Mouse (Mus musculus) heart, embryonic 15.5 days (tissue): Measurements from ENCODE around the gene Dbp. TPM values are rescaled to one million over a fixed set of nuclear protein-coding genes. Genes with fewer than 3 reads are reported as not detected.

ENCODE experiments used
- ATAC-seq: fragments of 200-750 bp; cut with Nextera tagmentation; replicated peaks from 2 replicates; pipeline ENCODE4 v1.8.0; 2017; ENCODE audit warnings: low read depth, moderate TSS enrichment; ENCODE audit not compliant: insufficient number of reproducible peaks, insufficient read depth, low FRiP score
- H3K27ac ChIP-seq: fragments of 300-500 bp; sonication (generic); 2 replicates; pipeline ENCODE4 v1.5.1; 2015; ENCODE audit warnings: mild to moderate bottlenecking, inconsistent platforms
- H3K27me3 ChIP-seq: fragments of 300-500 bp; sonication (generic); 2 replicates; pipeline ENCODE4 v1.6.1; 2015; ENCODE audit warnings: inconsistent platforms
- H3K36me3 ChIP-seq: fragments of 300-500 bp; sonication (generic); 2 replicates; pipeline ENCODE4 v1.6.1; 2015; ENCODE audit warnings: mild to moderate bottlenecking, inconsistent platforms
- H3K4me1 ChIP-seq: fragments of 300-500 bp; sonication (generic); replicated peaks from 2 replicates; pipeline ENCODE4 v1.6.1; 2015; ENCODE audit warnings: inconsistent platforms
- H3K4me2 ChIP-seq: fragments of 300-500 bp; sonication (generic); 2 replicates; pipeline ENCODE4 v1.6.1; 2015; ENCODE audit warnings: inconsistent platforms, mild to moderate bottlenecking, moderate library complexity
- H3K4me3 ChIP-seq: fragments of 300-500 bp; sonication (generic); 2 replicates; pipeline ENCODE4 v1.5.1; 2015; ENCODE audit warnings: mild to moderate bottlenecking, inconsistent platforms
- H3K9ac ChIP-seq: fragments of 300-500 bp; sonication (generic); 2 replicates; pipeline ENCODE4 v1.6.1; 2015; ENCODE audit warnings: mild to moderate bottlenecking, inconsistent platforms
- H3K9me3 ChIP-seq: fragments of 300-500 bp; sonication (generic); replicated peaks from 2 replicates; pipeline ENCODE4 v1.6.1; 2016; ENCODE audit warnings: inconsistent platforms
- WGBS: fragments of 180-500 bp; shearing (Covaris S2); methylation state at CpG from one replicate; pipeline ENCODE4 v1.1.7; 2015; ENCODE audit warnings: mixed read lengths; 5-methylcytosine and 5-hydroxymethylcytosine counted together
- polyA plus RNA-seq: library from polyadenylated mRNA; unstranded; fragments of >200 nt; fragmentation: Nextera tagmentation; extraction: Ambion mirVana; gene quantifications from 2 replicates; pipeline ENCODE4 v1.2.1, GENCODE M21; 2015

The Dbp gene
- polyA plus RNA-seq, 1 experiment from 2014 or later = 3.0 TPM

DNA sequence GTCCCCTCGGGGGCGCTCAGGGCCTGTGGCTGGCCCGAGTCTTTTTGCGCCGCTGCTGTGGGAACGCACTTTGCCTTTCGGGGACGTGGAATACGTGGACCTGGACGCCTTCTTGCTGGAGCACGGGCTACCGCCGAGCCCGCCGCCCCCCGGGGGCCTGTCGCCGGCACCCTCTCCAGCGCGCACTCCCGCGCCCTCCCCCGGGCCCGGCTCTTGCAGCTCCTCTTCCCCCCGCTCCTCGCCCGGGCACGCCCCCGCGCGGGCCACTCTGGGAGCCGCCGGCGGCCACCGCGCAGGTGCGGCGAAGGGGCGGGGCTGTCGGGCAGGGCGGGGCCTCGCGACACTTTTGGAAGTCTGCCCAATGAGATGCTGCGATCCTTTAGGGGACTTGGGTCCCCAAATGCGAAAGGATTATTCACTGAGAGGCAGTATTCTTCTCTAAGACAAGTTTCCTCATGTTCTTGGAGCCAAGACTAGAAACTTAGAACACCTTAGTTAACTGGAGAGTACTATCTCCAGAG is 1.9 kb downstream of the Dbp start:
- Histone ChIP-seq H3K4me2 (peak overlapping the region; percentile 98), H3K4me1 (peaks cover 50% of the 10 kb centered on the region), H3K4me3 (peak overlapping the region; percentile 72), H3K27me3 (no peaks in the 10 kb centered on the region), H3K9ac (peak overlapping the region; percentile 91), H3K27ac (peak overlapping the region; percentile 92), H3K36me3 (peaks cover 15% of the 10 kb centered on the region), H3K9me3 (no peaks in the 10 kb centered on the region)
- peak; percentile 13; the same call in 1 of the 2 replicates for ATAC-seq
- under 1% methylated on average over 45 of the region's 45 CpGs for WGBS

DNA sequence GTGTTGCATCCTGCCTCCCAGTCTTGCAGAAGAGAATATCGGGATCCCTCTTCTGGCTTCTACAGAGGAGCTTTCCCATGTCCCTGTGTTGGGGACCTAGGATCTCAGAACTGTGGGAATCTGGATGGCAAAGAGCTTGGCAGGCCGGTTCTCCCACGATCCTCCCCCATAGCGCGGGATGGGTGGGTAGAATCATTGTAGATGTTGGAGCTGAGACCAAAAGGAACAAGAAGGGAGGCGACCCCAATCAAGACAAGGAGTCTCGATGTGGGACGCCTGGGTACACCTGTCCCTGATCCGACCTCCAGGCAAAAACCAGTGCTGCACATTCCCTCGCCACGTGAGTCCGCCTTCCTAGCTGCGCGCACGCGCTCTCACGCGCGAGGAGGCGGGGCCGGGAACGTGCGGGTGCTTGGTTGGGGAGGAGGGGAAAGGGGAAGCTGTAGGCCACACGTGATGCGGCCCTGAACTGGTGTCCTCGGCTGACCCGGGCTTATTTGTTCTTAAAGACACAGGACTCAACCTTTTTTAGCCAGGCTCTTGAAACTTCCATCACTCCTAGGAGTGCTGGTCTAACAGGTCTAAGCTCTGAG is 2.6 kb downstream of the Dbp start:
- peak overlapping the region; percentile 92 for H3K27ac ChIP-seq
- no peaks in the 10 kb centered on the region for H3K27me3 ChIP-seq
- peaks cover 22% of the 10 kb centered on the region for H3K36me3 ChIP-seq
- peak overlapping the region; percentile 91 for H3K9ac ChIP-seq
- H3K4me2 ChIP-seq = peak overlapping the region; percentile 98
- no peaks in the 10 kb centered on the region for H3K9me3 ChIP-seq
- peaks cover 50% of the 10 kb centered on the region for H3K4me1 ChIP-seq
- 0 out of 2 replicates have a peak, but pooled peaks have one; percentile 15 for ATAC-seq
- peak overlapping the region; percentile 72 for H3K4me3 ChIP-seq
- WGBS = 1% methylated on average over 27 of the region's 27 CpGs

DNA sequence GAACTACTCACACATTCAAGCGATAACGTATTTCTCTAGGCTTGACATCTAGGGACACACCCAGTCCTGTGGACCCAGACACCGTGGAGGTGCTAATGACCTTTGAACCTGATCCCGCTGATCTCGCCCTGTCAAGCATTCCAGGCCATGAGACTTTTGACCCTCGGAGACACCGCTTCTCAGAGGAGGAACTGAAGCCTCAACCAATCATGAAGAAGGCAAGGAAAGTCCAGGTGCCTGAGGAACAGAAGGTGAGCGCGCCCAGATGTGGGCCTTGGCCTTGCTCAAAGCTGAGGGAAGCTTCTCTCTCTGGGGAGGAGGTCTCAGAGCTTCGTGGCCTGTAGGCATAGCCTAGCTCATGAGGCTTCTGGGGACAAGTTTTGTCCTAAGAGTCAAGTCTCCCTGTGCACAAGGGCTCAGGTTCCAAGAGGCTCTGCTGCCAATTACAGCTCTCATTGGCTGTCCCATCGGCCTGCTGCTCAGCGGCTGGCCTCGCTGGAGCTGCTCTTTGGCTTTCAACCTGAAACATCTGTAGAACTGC is 3.4 kb downstream of the Dbp start:
- no peaks in the 10 kb centered on the region for H3K9me3 ChIP-seq
- ATAC-seq = no peak

DNA sequence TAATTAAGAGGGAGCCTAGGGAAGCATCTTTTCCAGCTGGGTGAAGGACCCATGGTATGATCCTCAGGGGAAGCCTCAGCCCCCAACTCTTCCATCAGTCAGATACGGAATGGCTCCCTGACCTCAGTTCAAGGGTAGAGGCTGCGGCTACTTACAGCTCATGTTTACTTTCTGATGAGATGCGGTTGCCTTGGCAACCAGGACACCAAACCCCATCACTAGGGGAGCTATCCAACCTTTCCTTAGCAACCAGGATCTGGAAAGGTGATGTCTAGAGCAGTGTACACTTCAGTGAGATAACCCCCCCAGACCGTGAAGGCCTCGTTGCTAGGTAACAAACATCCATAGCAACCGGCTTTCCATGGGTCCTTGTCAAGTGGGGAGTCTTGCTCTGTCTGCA is 4.1 kb downstream of the Dbp start:
- no peak overlapping the region for H3K4me2 ChIP-seq
- peaks cover 44% of the 10 kb centered on the region for H3K4me1 ChIP-seq
- peaks cover 32% of the 10 kb centered on the region for H3K36me3 ChIP-seq
- H3K27ac ChIP-seq = no peak overlapping the region
- no peak for ATAC-seq
- H3K4me3 ChIP-seq = no peak overlapping the region
- H3K9ac ChIP-seq = no peak overlapping the region
- no peaks in the 10 kb centered on the region for H3K9me3 ChIP-seq
- H3K27me3 ChIP-seq = no peaks in the 10 kb centered on the region
- 49% methylated on average over 6 of the region's 6 CpGs for WGBS

More for the DNA sequence above, 3.4 kb downstream of the Dbp start:
- peaks cover 30% of the 10 kb centered on the region for H3K36me3 ChIP-seq
- WGBS = 42% methylated on average over 13 of the region's 13 CpGs
- peak overlapping the region; percentile 72 for H3K4me3 ChIP-seq
- peak overlapping the region; percentile 98 for H3K4me2 ChIP-seq
- peak overlapping the region; percentile 92; the same call in 1 of the 2 replicates for H3K27ac ChIP-seq
- no peaks in the 10 kb centered on the region for H3K27me3 ChIP-seq
- H3K4me1 ChIP-seq = peaks cover 49% of the 10 kb centered on the region
- 0 out of 2 replicates have a peak overlapping the region, but pooled peaks have one; percentile 91 for H3K9ac ChIP-seq

GRCm38 (mm10) chr7:45709677-45710355 is 4.9 kb downstream of the Dbp start:
- ATAC-seq = no peak

DNA sequence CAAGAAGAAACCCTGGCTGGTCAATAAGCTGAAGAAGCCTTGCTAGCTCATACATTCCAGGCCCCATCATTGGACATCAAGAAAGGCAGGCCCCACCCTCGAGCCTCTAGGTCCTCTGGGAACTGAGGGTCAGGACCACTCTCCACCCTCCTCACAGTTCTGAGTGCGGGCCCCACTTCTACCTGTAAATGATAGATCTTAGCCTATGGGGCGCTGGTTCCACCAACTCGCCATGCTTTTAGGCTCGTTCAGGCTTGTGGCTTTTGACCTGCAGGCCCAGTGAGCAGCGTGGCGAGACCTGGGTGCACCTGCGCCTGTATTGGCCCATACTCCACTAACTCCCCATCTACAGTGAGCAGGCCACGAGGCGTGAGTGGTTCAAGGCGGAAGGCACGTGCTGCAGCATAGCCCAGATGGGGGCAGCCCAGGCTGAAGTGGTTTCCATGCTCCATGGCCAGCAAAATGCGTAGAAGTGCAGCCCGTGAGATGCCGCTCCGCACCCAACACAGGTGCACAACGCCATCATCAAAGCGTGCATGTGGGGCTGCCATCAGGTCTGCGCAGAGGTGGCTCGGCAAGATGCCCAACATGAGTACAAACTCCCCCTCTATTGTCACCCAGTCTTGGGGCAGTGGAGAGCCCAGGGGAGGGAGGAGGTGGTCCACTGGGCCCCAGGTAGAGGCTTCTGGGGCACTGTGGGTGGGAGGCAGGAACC is 5.7 kb downstream of the Dbp start:
- no peak overlapping the region for H3K9ac ChIP-seq
- H3K4me1 ChIP-seq = peaks cover 47% of the 10 kb centered on the region
- H3K27ac ChIP-seq = no peak overlapping the region
- no peak overlapping the region for H3K4me2 ChIP-seq
- H3K36me3 ChIP-seq = peaks cover 32% of the 10 kb centered on the region
- ATAC-seq = no peak
- no peaks in the 10 kb centered on the region for H3K27me3 ChIP-seq
- WGBS = 94% methylated on average over 20 of the region's 20 CpGs
- H3K9me3 ChIP-seq = no peaks in the 10 kb centered on the region
- no peak overlapping the region for H3K4me3 ChIP-seq

More at GRCm38 (mm10) chr7:45709677-45710355, 4.9 kb downstream of the Dbp start:
- Histone ChIP-seq H3K4me2 (no peak overlapping the region), H3K4me3 (no peak overlapping the region), H3K9me3 (no peaks in the 10 kb centered on the region), H3K27ac (no peak overlapping the region), H3K36me3 (peaks cover 32% of the 10 kb centered on the region), H3K4me1 (peaks cover 48% of the 10 kb centered on the region), H3K9ac (no peak overlapping the region), H3K27me3 (no peaks in the 10 kb centered on the region)
- 71% methylated on average over 14 of the region's 14 CpGs for WGBS

DNA sequence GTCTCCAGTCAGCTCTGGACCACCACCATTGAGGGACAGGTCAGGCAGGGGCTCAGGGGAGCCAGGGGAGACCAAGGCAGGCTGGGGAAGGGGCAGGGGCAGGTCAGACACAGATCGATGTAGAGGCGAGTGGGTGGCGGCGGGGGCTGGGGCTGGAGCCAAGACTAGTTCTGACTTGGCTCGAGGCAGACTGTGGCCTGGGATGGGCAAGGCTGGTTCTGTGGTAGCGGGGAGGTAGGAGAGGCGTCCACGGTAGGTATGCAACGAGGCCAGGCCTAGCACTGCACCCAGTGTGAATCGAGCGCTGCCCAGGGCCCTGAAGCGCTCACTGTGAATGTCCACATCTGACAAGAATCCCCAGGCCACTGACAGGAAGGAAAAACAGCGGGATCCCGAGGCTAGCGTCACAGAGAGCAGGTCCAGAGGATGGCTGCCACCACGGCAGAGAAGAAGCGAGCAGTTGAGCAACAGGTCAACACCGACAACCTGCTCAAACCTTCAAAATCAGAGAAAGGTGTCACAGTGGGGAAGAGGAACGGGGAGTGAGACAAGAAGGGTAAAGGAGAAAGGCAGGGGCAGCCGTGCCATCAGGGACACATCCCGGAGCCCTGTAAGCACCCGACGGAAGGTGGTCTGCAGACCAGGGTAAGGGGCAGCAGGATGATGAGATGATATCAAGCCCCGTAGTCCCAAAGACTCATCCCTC is 6.6 kb downstream of the Dbp start:
- Histone ChIP-seq H3K27ac (no peak overlapping the region), H3K4me2 (no peak overlapping the region), H3K4me1 (peaks cover 47% of the 10 kb centered on the region), H3K36me3 (peaks cover 32% of the 10 kb centered on the region), H3K9ac (no peak overlapping the region), H3K27me3 (no peaks in the 10 kb centered on the region), H3K9me3 (no peaks in the 10 kb centered on the region), H3K4me3 (no peak overlapping the region)
- 89% methylated on average over 24 of the region's 24 CpGs for WGBS
- no peak for ATAC-seq

DNA sequence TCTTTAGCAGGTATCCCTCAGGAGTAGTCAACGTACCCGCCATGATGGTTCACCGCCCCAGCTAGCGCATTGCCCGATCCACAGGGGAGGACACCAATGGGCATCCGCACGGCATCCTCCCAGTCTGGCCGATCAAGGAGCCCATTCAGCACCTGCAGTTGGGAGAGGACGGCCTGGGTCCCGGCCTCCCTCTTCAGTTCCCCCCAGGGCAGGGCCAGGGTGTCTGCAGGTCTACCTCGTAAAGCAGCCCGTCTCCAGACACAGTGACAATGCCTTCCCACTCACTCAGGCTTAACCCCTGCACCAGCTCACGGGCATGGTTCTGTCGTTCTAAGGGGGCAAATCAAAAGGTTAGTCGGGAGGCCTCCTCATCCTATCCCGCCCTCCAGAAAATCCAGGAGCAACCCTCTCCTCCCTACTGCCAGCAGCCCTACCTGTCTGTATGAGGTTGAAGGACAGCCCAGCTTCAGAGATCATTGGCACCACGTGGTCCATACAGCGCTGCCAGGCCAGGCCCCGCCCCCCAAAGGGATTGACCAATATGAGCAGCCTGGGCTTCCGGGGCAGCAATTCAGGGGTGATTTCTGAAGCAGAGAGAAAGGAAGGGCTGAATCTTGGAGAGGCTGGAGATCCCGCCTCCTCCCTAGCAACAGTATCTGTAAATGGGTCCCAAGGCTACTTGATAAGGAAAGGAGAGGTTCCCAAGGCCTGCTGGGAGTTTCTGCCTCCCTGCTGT is 7.3 kb downstream of the Dbp start:
- H3K9ac ChIP-seq = no peak overlapping the region
- no peaks in the 10 kb centered on the region for H3K9me3 ChIP-seq
- H3K36me3 ChIP-seq = peaks cover 32% of the 10 kb centered on the region
- no peak overlapping the region for H3K4me2 ChIP-seq
- H3K4me1 ChIP-seq = peaks cover 48% of the 10 kb centered on the region
- no peak overlapping the region for H3K27ac ChIP-seq
- 91% methylated on average over 21 of the region's 21 CpGs for WGBS
- no peak for ATAC-seq
- no peaks in the 10 kb centered on the region for H3K27me3 ChIP-seq
- H3K4me3 ChIP-seq = no peak overlapping the region

DNA sequence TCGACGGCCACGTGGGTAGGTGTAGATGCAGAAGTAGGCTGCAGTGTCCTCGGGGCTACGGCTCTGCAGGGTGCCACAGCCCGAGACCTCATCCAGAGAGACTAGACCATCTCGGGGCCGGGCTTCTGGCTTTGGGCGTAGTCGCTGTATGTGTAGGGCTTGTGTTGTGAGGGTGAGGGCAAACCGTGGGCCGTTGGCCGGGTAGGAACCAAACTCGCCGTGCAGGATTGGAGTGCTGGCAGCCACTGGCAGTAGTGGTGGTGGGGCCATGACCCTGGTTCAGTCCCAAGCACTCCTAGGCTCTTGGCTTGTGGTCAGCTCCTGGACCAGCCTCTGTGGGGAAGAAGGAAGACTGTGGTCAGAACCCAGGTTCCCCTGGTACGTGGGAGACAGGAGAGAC is 8.5 kb downstream of the Dbp start:
- Histone ChIP-seq H3K9ac (no peak overlapping the region), H3K4me2 (no peak overlapping the region), H3K4me1 (peaks cover 36% of the 10 kb centered on the region), H3K9me3 (no peaks in the 10 kb centered on the region), H3K27ac (no peak overlapping the region), H3K36me3 (peaks cover 32% of the 10 kb centered on the region), H3K4me3 (no peak overlapping the region), H3K27me3 (no peaks in the 10 kb centered on the region)
- WGBS = 95% methylated on average over 16 of the region's 16 CpGs
- no peak for ATAC-seq

GRCm38 (mm10) chr7:45713881-45714520 is 9.1 kb downstream of the Dbp start:
- no peaks in the 10 kb centered on the region for H3K27me3 ChIP-seq
- peaks cover 32% of the 10 kb centered on the region for H3K36me3 ChIP-seq
- ATAC-seq = no peak
- peak overlapping the region; percentile 63 for H3K9ac ChIP-seq
- H3K4me3 ChIP-seq = peak overlapping the region; percentile 69
- WGBS = 79% methylated on average over 6 of the region's 6 CpGs
- no peaks in the 10 kb centered on the region for H3K9me3 ChIP-seq
- peaks cover 35% of the 10 kb centered on the region for H3K4me1 ChIP-seq
- H3K27ac ChIP-seq = no peak overlapping the region
- H3K4me2 ChIP-seq = peak overlapping the region; percentile 80
